In the genomic region with DNA sequence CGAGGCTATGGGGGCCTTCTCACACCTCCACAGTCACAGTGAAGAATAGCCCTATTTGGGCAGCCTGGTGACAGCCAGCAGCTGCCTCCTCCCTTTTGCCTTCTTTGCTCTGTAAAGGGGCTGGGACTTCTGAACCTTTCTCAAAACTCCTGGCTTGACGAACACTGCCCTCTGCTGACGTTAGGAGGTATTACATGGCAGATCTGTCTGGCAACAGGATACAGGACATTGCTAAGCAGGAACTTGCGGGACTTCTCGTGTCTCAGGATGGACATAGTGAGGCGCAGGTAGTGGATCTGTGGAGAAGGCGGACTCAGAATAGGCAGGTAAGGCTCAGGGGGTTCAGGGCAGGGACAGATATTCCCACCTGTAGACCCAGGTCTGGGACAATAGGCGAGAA, we compare ENCODE assay signal across 8 mouse cellular contexts. TPM values are rescaled to one million over a fixed set of nuclear protein-coding genes. Genes with fewer than 3 reads are reported as not detected.
DNase-seq lines count a peak whose midpoint lies in the region; ATAC-seq and TF ChIP-seq lines count a peak whose summit lies in the region.

No protein-coding gene starts in this region.

- no peaks in the 10 kb centered on the region for H3K27me3 ChIP-seq in embryonic facial prominence, embryonic 11.5 days (ENCODE audit: control insufficient read depth, insufficient read depth, low read length)
- H3K27me3 ChIP-seq in kidney, postnatal 0 days (ENCODE audit: insufficient read depth, low read length) = no peaks in the 10 kb centered on the region
- H3K27me3 ChIP-seq in liver, embryonic 11.5 days (replicated peaks; ENCODE audit: control insufficient read depth, insufficient read depth, low read length) = no peaks in the 10 kb centered on the region

- H3K9ac ChIP-seq in embryonic facial prominence, embryonic 11.5 days (replicated peaks; ENCODE audit: low read length) = no peak overlapping the region
- no peak overlapping the region for H3K9ac ChIP-seq in kidney, postnatal 0 days (ENCODE audit: low read depth, low read length)
- no peak overlapping the region for H3K9ac ChIP-seq in liver, embryonic 11.5 days (ENCODE audit: low read depth, low read length)

- WGBS in embryonic facial prominence, embryonic 11.5 days = 21% methylated on average over 8 of the region's 8 CpGs
- 16% methylated on average over 8 of the region's 8 CpGs for WGBS in kidney, postnatal 0 days
- 13% methylated on average over 8 of the region's 8 CpGs for WGBS in liver, embryonic 11.5 days

- DNase-seq in 3134 (ENCODE audit: extremely low read depth, insufficient read length, low spot score) = peak; percentile 49
- peak; percentile 64 for DNase-seq in adrenal gland, adult 8-10 months
- DNase-seq in embryonic facial prominence, embryonic 11.5 days (ENCODE audit: low spot score) = peak; percentile 92
- DNase-seq in heart, adult 9 months (ENCODE audit: low spot score in 2 of 2) = peak; percentile 59 to 87
- DNase-seq in kidney, postnatal 0 days (ENCODE audit: low spot score) = peak; percentile 92
- DNase-seq in liver, embryonic 11.5 days (ENCODE audit: low spot score) = peak; percentile 80
- peak; percentile 90 for DNase-seq in naive thymus-derived CD4-positive, alpha-beta T cell, adult 2 months (ENCODE audit: low read depth)
- peak; percentile 85 to 94 for DNase-seq in spleen, postnatal 4 days (ENCODE audit: low spot score in 2 of 2)

- no peak overlapping the region for H3K4me3 ChIP-seq in embryonic facial prominence, embryonic 11.5 days (ENCODE audit: low read depth, low read length)
- no peak overlapping the region for H3K4me3 ChIP-seq in kidney, postnatal 0 days (replicated peaks; ENCODE audit: low read depth, low read length)
- H3K4me3 ChIP-seq in liver, embryonic 11.5 days (ENCODE audit: low read depth, low read length) = no peak overlapping the region

- no peaks in the 10 kb centered on the region for H3K9me3 ChIP-seq in embryonic facial prominence, embryonic 11.5 days (replicated peaks; ENCODE audit: control insufficient read depth, low read length)
- H3K9me3 ChIP-seq in kidney, postnatal 0 days (replicated peaks; ENCODE audit: low read length) = no peaks in the 10 kb centered on the region
- no peaks in the 10 kb centered on the region for H3K9me3 ChIP-seq in liver, embryonic 11.5 days (ENCODE audit: control insufficient read depth, low read length)

- H3K27ac ChIP-seq in embryonic facial prominence, embryonic 11.5 days (replicated peaks; ENCODE audit: low read depth, low read length) = no peak overlapping the region
- H3K27ac ChIP-seq in kidney, postnatal 0 days = no peak overlapping the region
- no peak overlapping the region for H3K27ac ChIP-seq in liver, embryonic 11.5 days (ENCODE audit: low read depth, low read length)

- no peaks in the 10 kb centered on the region for H3K4me1 ChIP-seq in embryonic facial prominence, embryonic 11.5 days (ENCODE audit: control insufficient read depth, insufficient read depth, low read length)
- no peaks in the 10 kb centered on the region for H3K4me1 ChIP-seq in kidney, postnatal 0 days (replicated peaks; ENCODE audit: insufficient read depth, low read length)
- H3K4me1 ChIP-seq in liver, embryonic 11.5 days (replicated peaks; ENCODE audit: control insufficient read depth, insufficient read depth, low read length) = peaks cover 10% of the 10 kb centered on the region

- peak; percentile 31; the same call in 1 of the 2 replicates for ATAC-seq in embryonic facial prominence, embryonic 11.5 days (replicated peaks; ENCODE audit: insufficient number of reproducible peaks, low FRiP score, low TSS enrichment, low read depth)
- no peak for ATAC-seq in kidney, postnatal 0 days (replicated peaks; ENCODE audit: low FRiP score, low read depth)
- peak; percentile 37 for ATAC-seq in liver, embryonic 11.5 days (replicated peaks; ENCODE audit: low FRiP score)

- TF ChIP-seq CTCF in kidney, postnatal 0 days (IDR thresholded peaks at IDR 0.05; ENCODE audit: low read depth) = peak; percentile 98

- H3K36me3 ChIP-seq in embryonic facial prominence, embryonic 11.5 days (replicated peaks; ENCODE audit: control insufficient read depth, insufficient read depth, low read depth, low read length) = no peaks in the 10 kb centered on the region; the same call in 1 of the 2 replicates
- peaks cover 27% of the 10 kb centered on the region; the same call in 1 of the 2 replicates for H3K36me3 ChIP-seq in kidney, postnatal 0 days (ENCODE audit: insufficient read depth, low read length)
- H3K36me3 ChIP-seq in liver, embryonic 11.5 days (ENCODE audit: control insufficient read depth, insufficient read depth, low read length) = peaks cover 42% of the 10 kb centered on the region

- H3K4me2 ChIP-seq in embryonic facial prominence, embryonic 11.5 days (ENCODE audit: low read depth, low read length) = no peak overlapping the region
- no peak overlapping the region for H3K4me2 ChIP-seq in kidney, postnatal 0 days (ENCODE audit: low read length)
- H3K4me2 ChIP-seq in liver, embryonic 11.5 days = no peak overlapping the region

RNA-seq across cellular contexts. Expression of a gene that starts 12.3 kb away (rescaled TPM):
- total RNA-seq in adrenal gland, adult 8-10 months (2022) = under 1 TPM in 1 of 4 experiments, not detected in 3; 0.10 TPM
- polyA plus RNA-seq in embryonic facial prominence, embryonic 11.5 days (2014; fragmentation: Nextera tagmentation; extraction: Ambion mirVana) = 0.28 and 0.31 TPM in 2 replicates
- polyA plus RNA-seq in kidney, postnatal 0 days (2015; fragmentation: Nextera tagmentation; extraction: Ambion mirVana) = 0.09 and 0.39 TPM in 2 replicates
- polyA plus RNA-seq in liver, embryonic 11.5 days (2014; fragmentation: Nextera tagmentation; extraction: Ambion mirVana) = 9.7 and 12.5 TPM in 2 replicates

RNA-seq across cellular contexts. Expression of a gene that starts 14.9 kb away (rescaled TPM):
- 1 to 10 TPM; 2.4 to 6.6 (median 4.1) TPM for total RNA-seq in adrenal gland, adult 8-10 months (2022)
- 1.4 and 1.5 TPM in 2 replicates for polyA plus RNA-seq in embryonic facial prominence, embryonic 11.5 days (2014; fragmentation: Nextera tagmentation; extraction: Ambion mirVana)
- 1.4 and 1.6 TPM in 2 replicates for polyA plus RNA-seq in kidney, postnatal 0 days (2015; fragmentation: Nextera tagmentation; extraction: Ambion mirVana)
- 2.3 TPM in 2 replicates for polyA plus RNA-seq in liver, embryonic 11.5 days (2014; fragmentation: Nextera tagmentation; extraction: Ambion mirVana)

RNA-seq across cellular contexts. Expression of a gene that starts 15.2 kb away (rescaled TPM):
- total RNA-seq in adrenal gland, adult 8-10 months (2022) = 100 to 1,000 TPM in 1 of 4 experiments, 10 to 100 TPM in 3; 68.2 to 108 (median 86.5) TPM
- 22.0 and 23.5 TPM in 2 replicates for polyA plus RNA-seq in embryonic facial prominence, embryonic 11.5 days (2014; fragmentation: Nextera tagmentation; extraction: Ambion mirVana)
- polyA plus RNA-seq in kidney, postnatal 0 days (2015; fragmentation: Nextera tagmentation; extraction: Ambion mirVana) = 23.7 and 24.6 TPM in 2 replicates
- 59.1 and 59.2 TPM in 2 replicates for polyA plus RNA-seq in liver, embryonic 11.5 days (2014; fragmentation: Nextera tagmentation; extraction: Ambion mirVana)

RNA-seq across cellular contexts. Expression of a gene that starts 18.9 kb away (rescaled TPM):
- 10 to 100 TPM; 23.5 to 31.6 (median 28.2) TPM for total RNA-seq in adrenal gland, adult 8-10 months (2022)
- polyA plus RNA-seq in embryonic facial prominence, embryonic 11.5 days (2014; fragmentation: Nextera tagmentation; extraction: Ambion mirVana) = 19.2 and 19.9 TPM in 2 replicates
- polyA plus RNA-seq in kidney, postnatal 0 days (2015; fragmentation: Nextera tagmentation; extraction: Ambion mirVana) = 23.2 and 27.2 TPM in 2 replicates
- polyA plus RNA-seq in liver, embryonic 11.5 days (2014; fragmentation: Nextera tagmentation; extraction: Ambion mirVana) = 26.5 and 30.0 TPM in 2 replicates

RNA-seq across cellular contexts. Expression of a gene that starts 26.5 kb away (rescaled TPM):
- total RNA-seq in adrenal gland, adult 8-10 months (2022) = 100 to 1,000 TPM; 104 to 125 (median 109) TPM
- polyA plus RNA-seq in embryonic facial prominence, embryonic 11.5 days (2014; fragmentation: Nextera tagmentation; extraction: Ambion mirVana) = 45.3 and 47.2 TPM in 2 replicates
- 62.6 and 69.3 TPM in 2 replicates for polyA plus RNA-seq in kidney, postnatal 0 days (2015; fragmentation: Nextera tagmentation; extraction: Ambion mirVana)
- 159 and 167 TPM in 2 replicates for polyA plus RNA-seq in liver, embryonic 11.5 days (2014; fragmentation: Nextera tagmentation; extraction: Ambion mirVana)
